Comparison of ENCODE assay signal across 8 mouse cellular contexts in the genomic region with DNA sequence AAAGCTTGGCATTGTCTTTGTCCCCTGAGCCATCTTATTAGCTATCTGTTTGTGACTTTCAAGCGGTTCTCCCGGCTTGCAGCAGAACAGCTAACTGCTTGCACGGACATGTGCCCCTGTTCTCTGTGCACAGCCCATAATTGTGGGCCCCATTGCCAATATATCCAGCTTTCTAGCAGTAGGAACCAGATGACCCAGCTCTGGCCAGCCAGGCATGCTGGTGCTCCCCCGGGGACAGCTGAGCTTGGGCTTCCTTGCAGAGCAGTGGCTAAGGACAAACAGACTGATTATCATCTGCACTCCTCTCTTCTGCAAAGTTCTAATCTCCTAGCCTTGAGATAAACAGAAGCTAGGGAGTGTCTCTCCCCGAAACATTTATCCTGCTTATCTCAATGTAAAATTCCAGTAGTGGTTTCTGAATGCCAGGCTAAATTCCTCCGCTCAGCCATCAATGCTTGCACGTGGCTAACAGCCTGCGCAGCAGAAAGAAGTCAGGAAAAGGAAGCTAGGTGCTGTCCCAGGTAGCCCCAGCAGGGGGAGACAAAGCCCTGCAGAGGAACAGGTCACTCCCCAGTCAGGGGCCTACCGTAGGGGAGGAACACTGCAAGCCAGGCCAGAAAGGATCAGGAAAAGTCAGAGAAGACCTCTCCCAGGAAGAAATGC. TPM values are rescaled to one million over a fixed set of nuclear protein-coding genes. Genes with fewer than 3 reads are reported as not detected.
DNase-seq lines count a peak whose midpoint lies in the region; ATAC-seq and TF ChIP-seq lines count a peak whose summit lies in the region.

No protein-coding gene starts in this region.

- H3K27me3 ChIP-seq in G1E (ENCODE audit: insufficient read depth, low read length) = no peaks in the 10 kb centered on the region

- no peaks in the 10 kb centered on the region for H3K4me1 ChIP-seq in G1E (ENCODE audit: insufficient read depth, low read depth, low read length)

- ATAC-seq in G1E (ENCODE audit: extremely low read depth, insufficient number of reproducible peaks, low FRiP score, poor library complexity, severe bottlenecking) = no peak
- peak; percentile 78 to 80 for ATAC-seq in hematopoietic stem cell, adult 5-6 weeks (replicated peaks in 1 of 2; ENCODE audit: insufficient read depth in 1 of 2, low FRiP score in 2 of 2, low TSS enrichment in 1 of 2, low read depth in 1 of 2, poor library complexity in 2 of 2, severe bottlenecking in 2 of 2)

- DNase-seq in G1E (ENCODE audit: low spot score) = no peak
- peak; percentile 85 to 89 for DNase-seq in cerebellum, adult 18-20 months
- DNase-seq in forelimb bud, embryonic 11.5 days (ENCODE audit: low read depth, low spot score) = peak; percentile 95
- peak; percentile 96 for DNase-seq in layer of hippocampus, adult 9-10 months (ENCODE audit: low spot score)
- DNase-seq in lung, postnatal 14 days = peak; percentile 98
- DNase-seq in ovary, postnatal 36 days (ENCODE audit: low spot score) = peak; percentile 95
- DNase-seq in thymus, postnatal 25 days = peak; percentile 87

- H3K36me3 ChIP-seq in G1E (replicated peaks) = no peaks in the 10 kb centered on the region

- peak; percentile 11; the same call in 1 of the 2 replicates for TF ChIP-seq CTCF in G1E (IDR thresholded peaks at IDR 0.05; ENCODE audit: low read depth, low read length)

- no peak overlapping the region for H3K4me3 ChIP-seq in G1E (ENCODE audit: low read depth, low read length)

- peaks cover 96% of the 10 kb centered on the region for H3K9me3 ChIP-seq in G1E (replicated peaks)

RNA-seq across cellular contexts. Expression of a gene that starts 3.6 kb away (rescaled TPM):
- total RNA-seq in G1E (2014; fragmentation: Nextera tagmentation) (not detected in 2 replicates), G1E (2017) (0.17 and 0.22 TPM in 2 replicates)
- polyA plus RNA-seq in G1E (2012) = not detected in 2 replicates
- total RNA-seq in hematopoietic stem cell, adult 5-6 weeks (2017) = 3.4 and 5.7 TPM in 2 replicates

RNA-seq across cellular contexts. Expression of a gene that starts 20.1 kb away (rescaled TPM):
- total RNA-seq in G1E (2014; fragmentation: Nextera tagmentation) = not detected in 2 replicates
- not detected in 2 replicates for total RNA-seq in G1E (2017)
- not detected in 2 replicates for polyA plus RNA-seq in G1E (2012)
- total RNA-seq in hematopoietic stem cell, adult 5-6 weeks (2017) = not detected in 2 replicates

RNA-seq across cellular contexts. Expression of a gene that starts 25.5 kb away (rescaled TPM):
- total RNA-seq in G1E (2014; fragmentation: Nextera tagmentation) (not detected in 2 replicates), G1E (2017) (0.22 and 0.29 TPM in 2 replicates)
- not detected in 2 replicates for polyA plus RNA-seq in G1E (2012)
- total RNA-seq in hematopoietic stem cell, adult 5-6 weeks (2017) = 177 and 190 TPM in 2 replicates

RNA-seq across cellular contexts. Expression of a gene that starts 58.2 kb away (rescaled TPM):
- total RNA-seq in G1E (2014; fragmentation: Nextera tagmentation) = not detected in 2 replicates
- total RNA-seq in G1E (2017) = 0.12 TPM in 1 of 2 replicates, not detected in the other
- not detected in 2 replicates for polyA plus RNA-seq in G1E (2012)
- total RNA-seq in hematopoietic stem cell, adult 5-6 weeks (2017) = 0.45 and 0.81 TPM in 2 replicates

Comparison
In these comparisons a context has a peak if more than half of its experiments do, and no peak if none do; other contexts are left out.
1. RNA of a gene that starts 25.5 kb away (total RNA-seq): 177 to 190 TPM in hematopoietic stem cell, adult 5-6 weeks; 0.22 to 0.29 TPM in G1E; every median in the first group is over 100 times any median in the second.